Mouse (Mus musculus): ENCODE measurements around the gene Gfral. TPM values are rescaled to one million over a fixed set of nuclear protein-coding genes. Genes with fewer than 3 reads are reported as not detected.
A peak's percentile ranks its signal among the peaks of the same experiment; 100 is the strongest.

The Gfral gene
- not detected for total RNA-seq (2021)
- long read RNA-seq, experiment 1: 0 reads
- long read RNA-seq, experiment 2: 0 reads

GRCm38 (mm10) chr9:76213557-76213956 lies at the start of gene Gfral:
Gene Gfral (minus strand): TSS chr9:76213657.
- no peak for DNase-seq

- no peak for DNase-seq
Observed at GRCm38 (mm10) chr9:76257731-76258130, 44.3 kb upstream of the Gfral start.

GRCm38 (mm10) chr9:76252544-76252943 lies 39.1 kb upstream of the Gfral start:
- DNase-seq: no peak

DNA sequence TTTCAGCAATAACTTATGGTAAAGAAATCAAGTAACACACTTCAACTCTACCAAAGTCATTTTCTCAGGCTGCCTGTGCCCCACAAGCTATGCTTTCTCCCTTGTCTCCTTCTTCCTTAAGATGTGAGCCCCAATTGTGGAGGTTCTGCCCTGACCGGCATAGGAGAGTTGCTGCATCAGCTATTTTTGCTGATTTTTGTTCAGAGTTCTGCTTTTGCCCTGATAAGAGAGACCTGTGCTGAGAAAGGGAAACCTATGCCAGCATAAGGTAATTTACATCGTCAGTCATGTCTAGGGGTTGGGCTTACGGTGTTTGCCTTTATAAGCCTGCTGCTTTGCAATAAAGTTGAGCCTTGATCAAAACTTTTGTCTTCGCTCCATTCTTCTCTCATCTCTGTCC lies 38.7 kb upstream of the Gfral start:
- no peak for DNase-seq

DNA sequence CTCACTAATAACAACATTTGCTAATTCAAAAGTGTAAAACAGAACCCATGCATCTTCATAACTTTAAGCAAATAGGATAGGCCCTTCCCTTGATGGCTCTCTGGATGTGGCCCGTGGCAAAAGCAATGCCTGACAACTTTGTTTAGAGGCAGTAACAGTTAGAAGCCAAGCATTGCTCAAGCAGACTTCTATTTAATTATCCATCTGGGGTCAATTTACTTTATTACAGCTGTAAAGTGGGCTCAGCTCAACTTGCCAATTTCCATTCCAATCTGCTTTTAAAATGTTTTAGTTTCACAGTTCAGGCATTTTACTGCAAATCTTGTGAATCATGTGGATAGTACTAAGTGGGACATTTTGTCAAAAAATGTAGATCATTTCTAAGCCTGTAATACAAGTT lies 28.9 kb upstream of the Gfral start:
- DNase-seq: no peak

- no peak for DNase-seq
Observed at GRCm38 (mm10) chr9:76237946-76238345, 24.5 kb upstream of the Gfral start.

- no peak for DNase-seq
Observed at GRCm38 (mm10) chr9:76237243-76237642, 23.8 kb upstream of the Gfral start.

- DNase-seq: peak; percentile 42 to 78
Observed at GRCm38 (mm10) chr9:76236626-76237025, 23.2 kb upstream of the Gfral start.

GRCm38 (mm10) chr9:76235945-76236503 lies 22.6 kb upstream of the Gfral start:
- peak; percentile 1 to 17 for DNase-seq

DNA sequence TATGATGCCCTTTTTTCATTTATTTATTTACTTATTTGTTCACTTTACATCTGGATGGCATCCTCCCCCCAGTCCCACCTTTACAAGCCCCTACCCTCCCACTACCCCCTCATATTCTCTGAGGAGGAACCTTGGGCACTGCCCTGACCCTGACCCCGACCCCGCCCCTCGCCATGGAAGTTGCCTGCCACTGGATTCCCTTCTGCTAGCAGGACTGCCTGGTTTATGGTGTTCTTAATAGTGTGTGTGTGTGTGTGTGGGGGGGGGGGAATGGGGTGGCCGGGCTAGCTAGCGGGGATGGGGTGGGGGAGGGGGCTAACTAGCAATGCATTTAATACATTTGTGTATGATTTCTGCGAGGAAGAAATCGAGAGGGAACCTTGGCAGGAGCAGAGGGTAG lies 21.4 kb upstream of the Gfral start:
- no peak for DNase-seq

GRCm38 (mm10) chr9:76230400-76230799 lies 16.9 kb upstream of the Gfral start:
- peak in 1 of 2 experiments; percentile 4 for DNase-seq

DNA sequence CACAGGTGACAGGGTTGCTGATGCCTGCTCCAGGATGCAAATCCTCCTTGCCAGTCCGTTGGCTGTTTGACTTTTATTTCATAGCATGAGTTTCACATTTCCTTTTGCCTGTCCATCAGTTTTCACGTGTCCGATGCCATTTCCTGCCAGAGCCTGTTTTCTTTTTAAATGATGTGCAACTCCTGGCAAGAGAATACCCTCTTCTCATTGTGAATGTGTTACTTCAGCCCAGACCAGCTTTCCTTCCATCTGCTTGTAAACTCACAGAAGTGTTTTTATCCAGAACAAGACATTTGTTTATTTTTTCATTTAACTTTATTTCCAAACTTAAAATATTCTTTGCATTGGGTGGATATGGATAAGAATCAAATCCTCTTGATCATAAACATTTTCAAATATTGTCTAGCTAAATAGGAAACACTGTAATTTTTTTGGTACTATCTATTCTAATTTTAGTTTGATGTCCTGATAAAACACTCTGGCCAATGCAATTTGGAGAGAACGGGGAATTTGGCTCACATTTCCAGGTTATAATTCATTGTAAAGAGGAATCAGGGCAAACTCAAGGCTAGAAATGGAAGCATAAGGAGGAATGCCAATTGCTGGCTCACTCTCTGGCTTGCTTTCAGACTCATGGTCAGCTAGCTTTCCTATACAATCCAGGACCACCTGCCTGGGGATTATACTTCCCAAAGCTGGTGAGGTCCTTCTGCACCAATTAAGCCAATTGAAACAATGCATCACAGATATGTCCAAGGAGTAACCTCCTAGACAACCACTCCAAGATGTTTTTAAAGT lies 3.9 kb upstream of the Gfral start:
- no peak for DNase-seq

GRCm38 (mm10) chr9:76214678-76215077 lies 1.2 kb upstream of the Gfral start:
- DNase-seq: no peak

- DNase-seq: no peak
Observed at GRCm38 (mm10) chr9:76196917-76197316, 16.5 kb downstream of the Gfral start.

- DNase-seq: no peak
Observed at GRCm38 (mm10) chr9:76179221-76179620, 34.2 kb downstream of the Gfral start.

- DNase-seq: no peak
Observed at GRCm38 (mm10) chr9:76172686-76173295, 40.7 kb downstream of the Gfral start.

DNA sequence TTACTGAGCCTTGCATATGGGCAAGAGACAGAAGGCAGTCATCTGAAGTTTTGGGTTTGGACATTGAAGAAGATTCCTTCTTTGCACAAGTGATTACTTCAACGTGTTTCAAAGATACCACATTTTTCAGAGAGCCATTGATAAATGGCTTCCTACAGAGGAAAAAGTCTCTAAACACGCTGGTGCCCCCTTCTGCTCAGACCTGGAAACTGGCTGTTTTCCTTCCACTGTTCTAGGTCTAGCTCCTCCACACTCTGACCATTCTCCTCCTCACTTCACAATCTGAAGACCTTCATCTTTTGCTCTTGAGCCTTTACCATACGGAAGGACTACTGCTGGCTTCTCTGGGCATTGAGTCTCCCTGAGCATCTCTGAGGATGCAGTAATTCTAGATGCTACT lies 45.1 kb downstream of the Gfral start:
- DNase-seq: peak in 1 of 2 experiments; percentile 24

DNA sequence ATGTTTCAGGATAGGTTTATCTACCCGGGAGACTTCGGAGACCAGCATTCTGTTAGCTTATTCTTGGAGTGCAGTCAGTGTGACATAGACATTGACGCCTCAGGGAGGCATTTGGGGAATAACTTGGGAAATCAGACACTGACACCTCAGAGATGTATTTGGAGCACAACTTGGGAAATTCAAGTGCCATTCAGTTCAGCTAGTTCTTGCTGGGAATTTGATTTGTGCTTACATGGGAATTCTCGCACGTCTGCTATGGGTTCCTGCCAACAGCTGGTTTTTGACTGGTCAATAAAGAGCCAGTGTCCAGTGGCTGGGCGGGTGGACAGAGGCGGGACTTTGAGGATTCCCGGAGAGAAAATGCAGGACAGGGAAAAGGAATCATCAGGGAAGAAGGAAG lies 51.0 kb downstream of the Gfral start:
- no peak for DNase-seq

DNA sequence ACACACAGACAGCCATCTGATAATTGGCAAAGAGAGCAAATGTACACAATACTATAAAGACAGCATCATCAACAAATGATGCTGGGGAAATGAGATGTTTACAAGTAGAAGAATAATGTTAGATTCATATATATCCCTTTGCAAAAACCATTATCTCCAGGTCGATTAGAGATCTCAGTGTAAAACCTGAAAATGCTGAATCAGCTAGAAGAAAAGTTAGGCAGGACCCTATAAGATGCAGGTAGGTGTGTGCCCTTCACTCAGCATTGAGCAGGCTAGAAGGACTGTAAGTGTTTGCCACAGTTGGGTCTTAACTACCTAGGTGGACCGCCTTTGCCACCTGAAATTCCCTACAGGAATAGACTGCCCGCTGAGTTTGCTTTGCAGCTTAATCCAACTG lies 67.9 kb downstream of the Gfral start:
- no peak for DNase-seq

DNA sequence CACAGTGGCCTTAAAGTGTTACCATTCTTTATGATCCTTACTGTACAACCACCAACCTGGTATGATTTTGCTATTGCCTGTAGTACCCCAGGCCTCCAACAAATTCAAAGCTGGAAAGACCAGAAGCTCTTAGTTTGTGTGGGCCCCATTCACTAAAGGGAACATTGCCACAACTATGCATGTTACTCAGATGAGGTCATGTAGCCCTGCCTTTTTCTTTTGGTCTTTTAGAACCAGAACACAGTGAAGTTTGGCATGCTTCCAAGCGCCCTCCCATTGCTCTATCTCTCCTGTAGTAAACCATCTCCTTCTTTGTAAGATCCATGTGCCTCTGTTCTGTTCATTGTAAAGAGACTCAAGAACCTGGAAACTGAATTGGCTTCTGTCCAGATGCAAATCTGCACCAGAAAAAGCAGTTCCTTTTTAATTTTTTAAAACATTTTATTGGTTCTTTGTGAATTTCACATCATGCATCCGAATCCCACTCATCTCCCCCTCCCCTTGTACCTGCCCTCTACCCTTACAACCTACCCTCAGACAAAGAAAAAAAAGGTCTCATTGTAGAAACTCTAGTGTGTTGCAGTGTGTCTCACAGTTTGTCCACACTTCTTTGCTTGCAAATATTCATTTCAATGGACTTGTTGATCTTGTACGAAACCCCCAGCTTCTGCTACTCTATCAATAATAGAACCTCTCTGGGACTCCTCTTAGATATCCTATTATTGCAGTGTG lies 74.9 kb downstream of the Gfral start:
- peak in 1 of 2 experiments; percentile 1 for DNase-seq

DNA sequence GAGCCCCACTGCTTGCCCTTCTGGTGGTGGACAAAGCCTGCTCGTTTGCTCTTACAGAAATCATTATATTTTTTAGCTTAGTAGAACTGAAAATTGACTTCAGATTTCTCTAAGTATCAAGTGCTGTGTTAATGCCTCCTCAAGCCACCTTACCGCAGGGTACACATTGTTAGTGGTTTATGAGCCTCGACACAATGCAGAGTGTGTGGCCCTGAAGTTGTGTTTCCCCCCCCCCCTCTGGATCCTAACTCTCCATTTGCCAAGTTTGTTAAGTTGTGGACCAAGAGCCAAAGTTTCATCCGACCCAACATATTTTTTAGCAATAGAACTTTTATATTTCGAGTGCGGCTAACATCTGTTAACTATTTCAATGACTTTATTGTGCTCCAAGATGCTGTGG lies 79.4 kb downstream of the Gfral start:
- no peak for DNase-seq

- DNase-seq: no peak
Observed at GRCm38 (mm10) chr9:76129353-76129752, 84.1 kb downstream of the Gfral start.

- DNase-seq: no peak
Observed at GRCm38 (mm10) chr9:76124249-76124648, 89.2 kb downstream of the Gfral start.

Data from heart, adult 18-20 months (tissue).